Mouse (Mus musculus): ENCODE measurements around the gene Cntrob. TPM values are rescaled to one million over a fixed set of nuclear protein-coding genes. Genes with fewer than 3 reads are reported as not detected.

Cntrob gene
- total and polyA plus RNA-seq, 3 experiments = 16.5 to 38.3 TPM; not detected in 1

DNA sequence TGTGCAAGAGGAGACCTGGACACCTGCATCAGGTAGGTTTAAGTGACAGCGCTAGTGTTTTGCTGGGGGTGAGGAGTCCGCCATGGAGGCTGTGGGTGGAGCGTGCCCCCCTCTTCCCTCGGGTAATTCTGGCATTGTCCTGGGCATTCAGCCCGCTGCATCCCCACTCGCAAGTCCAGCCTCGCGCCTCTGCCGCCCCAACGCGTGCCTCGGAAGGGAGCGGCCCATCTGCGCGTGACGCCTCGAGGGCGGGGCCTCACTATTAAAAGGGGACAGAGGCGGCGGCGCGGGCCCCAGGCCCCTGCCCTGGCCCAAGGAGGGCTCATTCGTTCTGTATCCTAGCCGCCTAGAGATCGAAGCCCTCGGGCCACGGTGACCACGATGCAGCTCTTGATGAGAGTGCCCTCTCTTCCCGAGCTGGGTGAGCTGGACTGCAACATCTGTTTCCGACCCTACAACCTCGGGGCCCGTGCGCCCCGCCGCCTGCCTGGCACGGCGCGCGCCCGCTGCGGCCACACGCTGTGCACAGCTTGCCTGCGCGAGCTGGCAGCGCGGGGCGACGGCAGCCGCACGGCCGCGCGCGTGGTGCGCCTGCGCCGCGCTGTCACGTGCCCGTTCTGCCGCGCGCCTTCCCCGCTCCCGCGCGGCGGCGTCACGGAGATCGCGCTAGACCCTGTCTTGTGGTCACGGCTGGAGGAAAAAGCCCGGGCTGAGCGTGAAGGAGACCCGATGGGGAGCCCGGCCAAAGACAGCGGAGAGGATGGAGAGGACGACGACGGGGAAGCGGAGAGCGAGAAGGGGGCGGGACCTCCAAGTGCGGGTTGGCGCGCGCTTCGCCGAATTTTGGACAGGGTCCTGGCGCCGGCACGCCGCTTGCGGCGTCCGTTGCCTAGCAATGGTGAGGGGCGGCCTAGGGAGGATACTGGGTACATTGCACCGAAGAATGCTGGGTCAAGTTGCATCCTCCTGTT is 16.9 kb upstream of the Cntrob start, which contains the start of gene Rnf227:
TSS of gene Rnf227 (plus strand) at position 301 of the 971 bp plus-strand sequence.
- TF ChIP-seq HCFC1 (IDR thresholded peaks at IDR 0.05; ENCODE audit: low read depth, low read length) = 0 out of 2 replicates have a peak, but pooled peaks have one; percentile 12
- TF ChIP-seq USF2 (IDR thresholded peaks at IDR 0.05; ENCODE audit: borderline replicate concordance in 1 of 2, insufficient read depth in 1 of 2, low read depth in 1 of 2, low read length in 2 of 2) = peak; percentile 49 to 83; a peak in 3 of 4 replicates
- peak; percentile 84; the same call in 1 of the 2 replicates for TF ChIP-seq BHLHE40 (IDR thresholded peaks at IDR 0.05; ENCODE audit: borderline replicate concordance, low read depth, low read length)
- TF ChIP-seq POLR2A (IDR thresholded peaks at IDR 0.05; ENCODE audit: control insufficient read depth in 1 of 2, insufficient read depth in 1 of 2, low read depth in 1 of 2, low read length in 2 of 2, poor library complexity in 1 of 2) = peak; percentile 46 to 54; a peak in 1 of 4 replicates
- TF ChIP-seq TBP (IDR thresholded peaks at IDR 0.05; ENCODE audit: low read depth, low read length) = no peak
- TF ChIP-seq CTCF (IDR thresholded peaks at IDR 0.05 in 2 of 3, conservative IDR thresholded peaks at IDR 0.05 in 1 of 3; ENCODE audit: control insufficient read depth in 1 of 3, insufficient read depth in 1 of 3, low read depth in 2 of 3, low read length in 3 of 3, poor library complexity in 1 of 3, severe bottlenecking in 1 of 3) = no peak
- TF ChIP-seq EP300 (IDR thresholded peaks at IDR 0.05; ENCODE audit: low read depth in 1 of 2, low read length in 2 of 2) = no peak
- no peak for TF ChIP-seq TCF12 (IDR thresholded peaks at IDR 0.05; ENCODE audit: low read depth, low read length)
- peak; percentile 95 for TF ChIP-seq MAX (IDR thresholded peaks at IDR 0.05; ENCODE audit: low read length)
- no peak for TF ChIP-seq GABPA (IDR thresholded peaks at IDR 0.05; ENCODE audit: low read depth, low read length)
- TF ChIP-seq SIN3A (IDR thresholded peaks at IDR 0.05; ENCODE audit: low read length) = peak; percentile 67
- TF ChIP-seq MYC (IDR thresholded peaks at IDR 0.05; ENCODE audit: low read depth, low read length) = no peak
- peak; percentile 84 for TF ChIP-seq NRF1 (IDR thresholded peaks at IDR 0.05; ENCODE audit: insufficient read depth, low read depth, low read length, poor library complexity, severe bottlenecking)
- TF ChIP-seq ETS1 (IDR thresholded peaks at IDR 0.05; ENCODE audit: low read depth, low read length) = no peak
- peak; percentile 60 for TF ChIP-seq NELFE (IDR thresholded peaks at IDR 0.05; ENCODE audit: low read depth, low read length)
- TF ChIP-seq MXI1 (IDR thresholded peaks at IDR 0.05; ENCODE audit: low read depth, low read length) = peak; percentile 82
- TF ChIP-seq E2F4 (IDR thresholded peaks at IDR 0.05; ENCODE audit: borderline replicate concordance, low read depth, low read length) = peak; percentile 69; the same call in 1 of the 2 replicates
- TF ChIP-seq MAFK (IDR thresholded peaks at IDR 0.05; ENCODE audit: borderline replicate concordance, low read depth, low read length) = no peak
- TF ChIP-seq USF1 (IDR thresholded peaks at IDR 0.05; ENCODE audit: low read depth, low read length) = peak; percentile 96
- TF ChIP-seq RCOR1 (IDR thresholded peaks at IDR 0.05; ENCODE audit: low read depth, low read length) = no peak
- DNase-seq (ENCODE audit: low read depth, low spot score) = peak; percentile 77
- no peaks in the 10 kb centered on the region; the same call in 1 of the 2 replicates for H3K79me2 ChIP-seq (ENCODE audit: control insufficient read depth, insufficient read depth, low read length, poor library complexity)
- peak within 1 kb of the TSS; percentile 80 for H3K9ac ChIP-seq (ENCODE audit: control insufficient read depth, low read depth, low read length, poor library complexity, severe bottlenecking)
- peaks cover 0 to 10% of the 10 kb centered on the region in 2 experiments; a peak in 3 of 4 replicates for H3K4me1 ChIP-seq (ENCODE audit: control insufficient read depth in 1 of 2, insufficient read depth in 2 of 2, low read length in 2 of 2)
- peaks cover 0 to 2% of the 10 kb centered on the region in 2 experiments; a peak in 1 of 4 replicates for H3K36me3 ChIP-seq (ENCODE audit: control insufficient read depth in 1 of 2, insufficient read depth in 2 of 2, low read length in 2 of 2)
- peak within 1 kb of the TSS; percentile 50 to 60 for H3K4me3 ChIP-seq (ENCODE audit: control insufficient read depth in 1 of 2, insufficient read depth in 1 of 2, low read depth in 2 of 2, low read length in 2 of 2)
- no peaks in the 10 kb centered on the region for H3K27me3 ChIP-seq (ENCODE audit: control insufficient read depth in 1 of 2, insufficient read depth in 2 of 2, low read length in 2 of 2)
- H3K27ac ChIP-seq (ENCODE audit: control insufficient read depth, low read depth, low read length) = no peak within 1 kb of the TSS
- no peaks in the 10 kb centered on the region for H3K9me3 ChIP-seq (replicated peaks; ENCODE audit: insufficient read depth, low read length)

All from MEL (cell line).